Mouse (Mus musculus): ENCODE results near the gene Vamp8.

DNA sequence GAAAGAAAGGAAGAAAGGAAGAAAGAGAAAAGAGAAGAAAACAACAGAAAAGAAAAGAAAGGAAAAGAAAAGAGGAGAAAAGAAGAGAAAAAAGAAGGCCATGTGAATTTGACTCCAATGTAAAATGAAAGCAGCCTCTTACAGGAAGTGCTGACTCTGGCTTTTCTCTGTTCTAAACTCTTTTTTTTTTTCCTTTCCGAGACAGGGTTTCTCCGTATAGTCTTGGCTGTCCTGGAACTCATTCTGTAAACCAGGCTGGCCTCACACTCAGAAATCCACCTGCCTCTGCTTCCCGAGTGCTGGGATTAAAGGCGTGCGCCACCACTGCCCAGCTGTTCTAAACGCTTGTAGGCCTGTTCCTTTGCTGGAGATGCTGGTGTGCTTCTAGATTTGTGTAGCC, 8.0 kb downstream of the Vamp8 start:
- no peak for TF ChIP-seq POLR2A (IDR thresholded peaks at IDR 0.05; ENCODE audit: insufficient read depth, low read depth, low read length)
- no peak for TF ChIP-seq CTCF (IDR thresholded peaks at IDR 0.05)
